Mouse (Mus musculus): ENCODE results near the gene Lipc.
"Not testable (repeated sequence)": the region's sequence is repeated elsewhere in the genome, so short reads cannot be mapped to it uniquely, and the experiment has no call there.

The Lipc gene

DNA sequence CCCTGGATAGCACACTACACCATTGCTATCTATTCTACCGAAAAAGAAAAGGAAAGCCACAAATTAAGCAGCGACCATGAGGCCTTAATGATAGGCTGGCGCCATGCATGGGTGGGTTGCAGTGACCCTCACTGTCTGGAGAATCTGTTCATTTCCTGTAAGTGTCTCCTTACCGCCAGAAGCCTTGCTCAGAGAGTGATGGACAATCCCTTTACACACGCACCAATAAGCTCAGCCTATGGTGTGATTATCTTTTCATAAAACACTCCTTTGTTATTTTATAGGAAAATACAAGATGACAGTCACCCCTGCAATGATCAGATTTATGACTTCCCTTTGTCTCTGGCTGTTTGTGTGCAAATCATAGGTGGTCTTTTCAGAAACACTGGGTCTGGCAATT is 92.8 kb downstream of the Lipc start:
- no peak for DNase-seq (ENCODE audit: low spot score in 2 of 2)

DNA sequence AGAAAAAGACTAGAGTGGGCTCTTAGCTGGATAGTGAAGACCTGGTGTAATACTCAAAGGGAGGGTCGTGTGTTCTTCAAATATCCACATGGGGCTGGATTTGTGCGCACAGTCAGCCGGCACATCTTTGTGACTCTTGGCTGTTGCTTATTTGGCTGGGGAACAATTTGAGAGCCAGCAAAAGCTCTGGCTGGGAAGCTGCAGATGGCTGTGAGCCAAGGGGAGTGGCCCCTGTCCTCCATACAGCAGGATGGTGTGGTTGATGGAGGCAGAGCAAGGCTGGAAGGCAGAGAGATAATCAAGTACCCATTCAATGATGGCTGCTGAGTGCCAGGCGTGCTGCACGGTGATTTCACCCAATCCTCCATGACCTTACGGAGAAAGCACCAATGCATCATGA is 96.2 kb downstream of the Lipc start:
- DNase-seq (ENCODE audit: low spot score in 2 of 2) = no peak

DNA sequence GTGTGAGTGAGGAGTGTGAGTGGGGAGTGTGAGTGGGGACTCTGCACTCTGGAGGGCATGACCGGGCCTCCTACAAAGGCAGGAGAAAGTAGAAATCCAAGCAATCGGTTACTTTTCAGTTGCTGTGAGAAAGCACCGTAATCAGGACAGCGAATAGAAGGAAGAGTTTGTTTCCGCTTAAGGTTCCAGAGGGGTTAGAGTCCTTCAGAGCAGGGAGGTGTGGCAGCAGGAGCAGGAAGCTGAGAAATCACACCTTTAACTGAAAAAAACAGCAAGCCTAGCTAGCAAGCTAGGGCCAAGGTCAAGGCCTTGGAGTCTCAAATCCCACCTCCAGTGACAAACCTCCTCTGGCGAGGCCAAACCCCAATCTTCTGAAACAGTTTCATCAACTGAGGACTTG is 97.1 kb downstream of the Lipc start:
- DNase-seq (ENCODE audit: low spot score in 2 of 2) = no peak

DNA sequence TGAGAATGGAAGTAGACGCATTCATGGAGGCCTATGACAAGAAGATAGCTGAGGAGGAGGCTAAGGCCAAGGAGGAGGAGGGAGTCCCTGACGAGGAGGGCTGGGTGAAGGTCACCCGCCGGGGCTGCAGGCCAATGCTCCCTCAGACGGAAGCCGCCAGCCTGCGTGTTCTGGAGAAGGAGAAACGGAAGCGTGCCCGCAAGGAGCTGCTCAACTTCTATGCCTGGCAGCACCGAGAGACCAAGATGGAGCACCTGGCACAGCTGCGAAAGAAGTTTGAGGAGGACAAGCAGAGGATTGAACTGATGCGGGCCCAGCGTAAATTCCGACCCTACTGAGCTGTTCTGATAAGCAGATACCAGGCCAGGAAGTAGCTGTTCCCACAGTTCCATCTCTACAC is 98.9 kb downstream of the Lipc start:
- DNase-seq (ENCODE audit: low spot score in 2 of 2) = not testable (repeated sequence)

DNA sequence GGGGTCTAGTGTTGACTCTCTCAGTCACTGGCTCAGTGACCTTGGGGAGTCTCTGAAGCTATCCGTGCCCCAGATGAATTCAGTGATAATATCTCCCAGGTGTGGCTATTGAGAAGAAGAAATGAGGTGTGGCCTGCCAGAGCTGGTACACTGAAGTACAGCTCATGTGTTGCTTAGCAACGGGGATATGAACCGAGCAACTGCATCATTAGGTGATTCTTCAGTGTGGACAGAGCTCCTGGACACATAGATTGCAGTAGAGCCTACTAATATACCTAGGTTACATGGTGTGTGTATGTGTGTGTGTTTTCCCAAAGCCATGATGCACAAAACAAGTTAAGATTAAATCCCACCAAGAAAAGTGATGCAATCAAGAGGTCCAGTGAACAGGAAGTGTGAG is 100.5 kb downstream of the Lipc start:
- DNase-seq (ENCODE audit: low spot score in 2 of 2) = no peak

DNA sequence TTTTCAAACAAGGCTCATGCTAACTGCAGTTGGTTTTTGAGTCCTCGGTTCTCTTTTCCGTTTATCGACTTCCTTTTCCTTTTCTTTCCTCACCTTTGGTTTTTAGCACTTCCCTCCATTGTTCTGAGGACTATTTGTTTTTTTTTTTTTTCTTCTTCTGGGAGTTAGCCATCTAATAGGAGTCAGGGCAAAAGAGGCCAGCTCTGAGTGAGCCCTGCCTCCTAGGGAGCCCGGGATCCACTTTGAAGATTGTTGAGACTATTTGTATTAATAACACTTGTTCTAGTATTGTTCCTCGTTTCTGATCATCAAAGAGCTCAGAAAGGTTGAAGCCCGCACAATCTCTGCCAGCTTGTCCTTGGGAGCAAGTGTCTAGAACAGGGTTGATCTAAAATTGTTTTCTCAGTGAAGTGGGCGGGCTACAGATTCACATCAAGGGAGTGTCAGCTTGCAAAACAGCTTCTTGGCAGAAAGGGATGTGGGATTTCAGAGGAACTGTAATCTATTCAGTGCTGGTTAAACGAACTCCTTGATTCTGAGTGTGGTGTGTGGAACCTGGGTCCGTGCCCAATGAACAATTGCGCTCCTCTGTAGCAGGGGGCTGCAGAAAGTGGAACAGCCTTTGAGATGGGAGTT is 103.8 kb downstream of the Lipc start:
- peak; percentile 54 to 67 for DNase-seq (ENCODE audit: low spot score in 2 of 2)

DNA sequence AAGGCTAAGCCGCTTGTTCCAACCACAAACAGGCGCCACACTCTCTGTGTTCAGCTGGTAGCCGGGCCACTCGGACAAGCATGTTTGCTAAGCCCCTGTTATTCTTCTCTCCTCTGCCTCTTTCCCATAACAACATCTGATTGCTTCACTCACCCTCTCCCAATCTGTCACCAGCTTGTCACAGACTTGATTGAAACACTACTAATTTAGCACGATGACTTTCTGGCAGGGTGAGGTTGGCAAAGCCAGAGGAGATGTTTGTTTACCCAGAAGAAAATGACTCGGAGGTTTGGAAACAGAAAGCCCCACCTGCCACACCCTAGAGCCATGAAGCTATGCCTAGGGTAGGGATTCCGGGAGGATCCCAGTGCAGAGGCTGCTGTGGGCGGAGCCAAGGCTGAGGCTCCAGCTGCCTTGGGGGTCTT is 104.4 kb downstream of the Lipc start:
- DNase-seq (ENCODE audit: low spot score in 2 of 2) = no peak

DNA sequence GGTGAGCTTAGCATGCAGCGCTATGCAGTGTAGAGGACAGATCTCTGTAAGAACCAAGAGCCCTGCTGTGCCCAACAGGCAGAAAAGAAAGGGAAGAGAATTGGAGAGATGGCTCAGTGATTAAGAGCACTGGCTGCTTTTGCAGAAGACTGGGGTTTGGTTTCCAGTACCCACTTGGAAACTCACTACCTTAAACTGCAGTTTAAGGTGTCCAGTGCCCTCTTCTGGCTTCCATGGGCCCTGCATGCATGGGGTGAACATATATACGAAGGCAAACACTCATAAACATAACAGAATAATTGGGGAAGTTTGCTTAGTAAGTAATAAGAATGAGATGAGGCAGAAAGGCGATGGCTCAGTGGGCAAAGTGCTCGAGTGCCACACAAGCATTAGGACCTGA is 108.8 kb downstream of the Lipc start:
- DNase-seq (ENCODE audit: low spot score in 2 of 2) = no peak

DNA sequence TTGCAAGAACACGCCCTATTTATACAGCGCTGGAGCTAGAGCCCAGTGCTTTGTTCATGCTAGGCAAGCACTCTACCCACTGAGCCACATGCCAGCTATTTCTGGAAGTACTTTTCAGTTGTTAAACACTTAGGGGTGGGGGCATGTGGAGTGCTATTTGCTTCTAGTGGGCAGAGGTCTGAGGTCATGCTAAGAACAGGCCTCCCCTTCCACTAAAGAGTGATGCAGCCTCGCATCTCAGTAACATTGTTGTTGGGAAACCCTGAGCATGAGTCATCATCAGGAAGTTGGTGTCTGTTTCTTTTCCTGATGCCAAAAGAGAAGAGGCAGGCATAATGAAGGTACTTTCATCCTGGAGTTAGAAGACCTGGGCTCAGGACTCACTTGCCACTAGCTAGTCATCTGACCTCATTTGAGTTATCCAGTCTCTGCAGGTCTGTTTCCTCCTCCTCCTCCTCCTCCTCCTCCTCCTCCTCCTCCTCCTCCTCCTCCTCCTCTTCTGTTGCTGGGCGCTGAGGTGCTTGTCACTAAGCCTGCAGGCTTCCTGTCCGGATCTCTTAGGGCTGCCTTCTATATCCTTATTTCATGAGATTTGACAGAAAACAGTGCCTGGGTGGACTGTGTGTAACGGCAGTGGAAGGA is 109.6 kb downstream of the Lipc start:
- DNase-seq (ENCODE audit: low spot score in 2 of 2) = no peak

DNA sequence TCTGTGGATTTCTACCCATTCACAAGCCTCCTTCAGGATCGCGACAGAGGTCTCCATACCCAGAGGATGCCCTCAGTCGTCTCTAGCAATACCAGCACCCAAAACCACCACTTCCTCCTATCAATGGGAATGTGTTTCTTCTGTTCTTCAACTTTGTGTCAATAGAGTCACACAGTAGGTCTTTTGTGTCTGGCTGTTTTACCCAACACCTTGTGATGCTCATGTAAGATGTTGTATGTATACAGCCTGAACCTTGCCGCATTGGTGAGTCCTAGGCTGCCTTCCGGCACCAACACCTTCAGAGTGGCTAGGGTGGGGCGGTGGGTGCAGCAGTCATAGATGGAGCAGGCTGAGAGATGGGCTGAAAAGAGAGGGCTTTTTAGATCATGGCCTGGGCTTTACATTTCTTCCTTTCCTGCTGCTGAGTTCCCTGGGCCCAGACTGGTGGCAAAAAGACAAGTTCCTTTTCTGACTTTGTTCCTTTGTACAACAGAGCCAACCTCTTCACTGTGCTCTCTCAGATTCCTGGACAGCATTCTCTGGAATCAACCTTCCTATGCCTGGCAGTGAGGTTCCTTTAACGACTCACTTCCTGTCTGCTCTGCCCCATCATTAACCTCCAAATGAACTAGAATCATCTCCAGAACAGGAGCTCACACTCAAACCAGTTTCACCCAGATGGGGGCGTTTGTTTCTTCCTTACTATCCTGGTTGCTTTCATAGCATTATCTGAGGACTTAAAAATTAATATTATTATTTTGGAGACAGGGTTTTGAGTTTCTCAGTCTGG is 110.4 kb downstream of the Lipc start:
- no peak for DNase-seq (ENCODE audit: low spot score in 2 of 2)

DNA sequence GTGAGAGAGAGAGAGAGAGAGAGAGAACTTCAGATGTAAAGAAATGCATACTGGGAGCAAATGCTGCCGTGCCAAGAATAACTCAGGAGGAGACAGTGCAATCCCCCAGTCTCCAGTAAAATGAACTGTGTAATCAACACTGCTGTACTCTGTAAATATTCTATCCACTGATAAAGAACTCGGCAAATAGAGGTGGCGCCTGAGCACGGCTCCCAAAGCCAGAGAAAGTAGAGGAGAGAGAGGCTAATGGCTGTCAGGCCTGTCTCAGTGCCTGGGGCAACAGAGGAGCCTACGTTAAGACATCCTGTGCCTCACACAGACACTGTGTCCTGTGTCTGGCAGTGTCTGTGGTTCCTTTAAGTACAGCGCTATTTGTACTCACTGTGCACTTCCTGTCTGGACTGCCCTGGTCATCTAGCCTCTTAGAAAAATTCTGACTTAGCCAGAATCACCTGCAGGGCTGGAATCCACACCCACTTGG is 111.1 kb downstream of the Lipc start:
- no peak for DNase-seq (ENCODE audit: low spot score in 2 of 2)

DNA sequence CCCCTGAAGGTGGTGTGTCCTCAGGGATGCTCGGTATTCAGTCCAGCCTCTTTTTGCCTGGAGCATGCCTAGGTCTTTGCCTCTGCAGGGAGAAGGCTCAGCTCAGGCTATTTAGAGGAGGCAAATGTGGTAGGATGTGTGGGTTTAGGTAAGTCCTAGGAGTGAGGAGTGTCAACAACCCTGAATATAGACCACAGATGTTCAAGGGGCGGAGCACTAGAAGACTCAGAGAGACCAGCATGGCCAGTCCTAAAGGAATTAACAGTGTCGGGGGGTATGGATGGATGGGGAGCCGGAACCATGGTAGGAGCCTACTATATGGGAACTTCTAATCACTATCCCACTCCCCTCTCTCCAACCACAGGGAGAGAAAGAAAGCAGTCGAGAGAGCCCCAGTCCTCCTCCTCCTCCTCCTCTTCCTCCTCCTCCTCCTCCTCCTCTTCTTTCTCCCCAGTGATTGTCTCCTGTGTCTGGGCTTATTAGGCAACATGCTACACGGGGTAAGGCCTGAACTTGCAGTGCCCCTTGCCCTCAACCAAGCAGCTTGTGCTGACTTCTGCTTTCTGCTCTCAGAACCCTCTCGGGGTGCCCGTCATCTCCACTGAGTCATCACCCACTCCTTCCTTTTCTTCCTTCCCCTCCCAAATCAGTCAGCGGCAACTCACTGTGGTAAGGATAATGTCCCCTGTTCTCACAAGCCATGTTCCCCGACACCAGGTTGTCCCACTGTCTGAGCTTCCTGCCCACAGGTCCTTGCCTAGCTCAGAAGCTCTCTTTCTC is 113.7 kb downstream of the Lipc start:
- DNase-seq (ENCODE audit: low spot score in 2 of 2) = no peak

DNA sequence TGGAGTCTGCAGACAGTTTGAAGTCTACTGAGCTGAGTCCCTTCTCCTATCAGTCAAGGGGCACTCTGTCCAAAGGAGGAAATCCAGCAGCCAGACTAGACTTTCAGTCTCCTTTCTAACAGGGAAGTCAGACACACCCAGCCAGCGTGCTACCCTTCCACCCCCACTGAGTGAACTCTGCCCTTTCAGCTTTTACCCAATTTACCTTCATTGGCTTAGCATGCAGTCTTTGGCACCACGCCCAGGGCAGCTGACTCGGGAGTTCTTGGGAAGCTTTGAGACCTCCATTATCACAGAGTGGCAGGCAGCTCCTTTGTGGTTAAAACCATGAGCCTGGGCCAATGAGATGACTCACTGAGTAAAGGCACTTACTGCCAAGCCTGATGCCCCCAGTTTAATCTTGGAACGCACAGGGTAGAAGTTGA is 117.3 kb downstream of the Lipc start:
- DNase-seq (ENCODE audit: low spot score in 2 of 2) = peak; percentile 52 to 54

DNA sequence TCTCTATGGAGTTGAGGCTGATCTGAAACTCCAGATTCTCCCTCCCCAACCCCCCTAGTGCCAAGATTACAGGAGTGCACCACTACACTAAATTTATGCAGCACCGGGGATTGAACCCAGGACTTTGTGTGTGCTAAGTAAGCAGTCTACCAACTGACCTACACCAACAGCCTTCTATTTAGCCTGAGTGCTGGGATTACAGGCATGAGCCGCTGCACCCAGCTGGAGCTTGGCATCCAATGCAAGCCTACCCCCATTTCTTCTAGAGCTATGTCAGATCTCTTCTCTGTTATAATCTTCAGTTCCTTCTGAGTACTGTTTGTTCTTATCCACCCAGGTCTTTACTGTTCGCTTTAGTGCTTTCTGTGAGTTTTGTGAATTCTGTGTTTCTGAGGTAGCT is 117.8 kb downstream of the Lipc start:
- DNase-seq (ENCODE audit: low spot score in 2 of 2) = no peak

DNA sequence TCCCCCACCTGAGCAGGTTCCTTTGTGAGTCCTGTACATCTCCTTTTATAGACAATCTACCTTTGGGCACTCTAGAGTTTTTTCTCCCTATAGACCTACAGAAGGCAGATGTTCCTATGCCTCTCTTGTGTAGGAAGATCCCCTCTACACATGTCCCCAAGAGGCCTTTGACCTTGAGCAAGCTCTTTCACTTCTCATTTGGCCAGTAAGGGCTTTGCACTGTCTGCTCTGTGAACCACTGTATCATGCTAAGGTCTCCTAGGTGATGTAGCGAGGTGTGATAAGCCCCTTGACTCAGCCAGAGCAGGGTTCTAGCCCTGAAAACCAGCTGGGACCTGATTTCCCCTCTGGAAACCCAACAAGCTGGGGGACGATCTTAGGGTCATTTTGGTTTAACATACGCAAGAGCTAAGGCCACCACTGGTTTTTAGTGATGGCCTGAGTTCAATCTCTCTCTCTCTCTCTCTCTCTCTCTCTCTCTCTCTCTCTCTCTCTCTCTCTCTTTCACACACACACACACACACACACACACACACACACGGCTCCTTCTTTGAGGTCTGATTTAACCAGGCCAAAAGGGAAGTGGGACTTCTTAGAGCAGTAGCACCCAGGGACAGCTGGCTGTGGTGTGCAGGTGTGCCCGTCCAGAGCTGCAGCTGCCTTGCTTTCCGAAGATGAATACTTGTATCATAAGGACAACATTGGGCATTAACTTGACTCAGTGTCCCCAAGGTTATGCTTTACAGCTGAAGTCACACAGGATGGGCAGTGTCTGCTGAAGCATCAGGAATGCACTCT is 118.7 kb downstream of the Lipc start:
- DNase-seq (ENCODE audit: low spot score in 2 of 2) = no peak

DNA sequence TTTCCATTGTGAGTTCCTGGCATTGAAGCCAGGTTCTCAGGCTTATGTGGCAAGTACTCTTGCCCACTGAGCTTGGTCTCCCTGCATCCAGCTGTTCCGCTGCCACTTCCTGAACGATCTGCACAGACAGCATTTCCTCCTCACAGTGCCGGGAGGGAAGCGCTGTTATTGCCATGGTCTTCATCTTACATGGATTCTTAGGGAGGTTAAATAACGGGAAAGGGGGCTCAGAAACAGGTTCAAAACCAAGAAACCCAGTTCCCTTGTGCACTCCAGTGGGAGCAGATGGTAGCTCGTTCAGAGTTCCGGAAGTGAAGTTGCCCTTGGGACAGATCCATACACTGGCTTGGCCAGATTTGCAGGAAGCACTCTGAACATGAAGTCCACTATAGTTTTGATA is 119.8 kb downstream of the Lipc start:
- DNase-seq (ENCODE audit: low spot score in 2 of 2) = no peak

DNA sequence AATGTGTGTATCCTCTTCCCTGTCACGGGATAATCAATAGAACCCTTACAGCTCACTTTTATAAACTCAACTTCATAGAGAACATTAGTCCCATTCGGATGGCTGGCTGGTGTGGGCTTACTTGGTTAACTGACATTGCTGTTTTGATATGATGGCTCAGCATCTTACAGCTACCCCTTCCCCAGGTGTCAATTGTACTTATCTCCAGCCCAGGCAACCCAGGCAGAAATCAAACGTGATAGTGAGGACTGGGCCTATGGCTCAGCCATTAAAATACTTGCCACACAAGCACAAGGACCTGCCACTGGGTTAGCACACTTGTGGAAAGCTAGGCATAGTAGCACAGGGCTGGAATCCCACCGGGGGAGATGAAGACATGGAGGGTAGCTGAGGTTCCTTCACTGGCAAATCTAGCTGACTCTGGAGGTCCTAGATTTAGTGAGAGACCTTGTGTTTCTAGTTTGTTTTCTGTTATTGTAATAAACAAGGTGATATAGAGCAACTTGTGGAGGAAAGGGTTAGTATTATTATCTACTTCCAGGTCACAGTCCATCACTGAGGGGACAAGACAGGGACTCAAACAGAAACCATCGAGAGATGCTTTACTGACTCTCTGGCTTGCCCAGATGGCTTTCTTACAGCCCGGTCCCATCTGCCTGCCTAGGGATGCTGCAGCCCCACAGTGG is 121.0 kb downstream of the Lipc start:
- DNase-seq (ENCODE audit: low spot score in 2 of 2) = no peak

DNA sequence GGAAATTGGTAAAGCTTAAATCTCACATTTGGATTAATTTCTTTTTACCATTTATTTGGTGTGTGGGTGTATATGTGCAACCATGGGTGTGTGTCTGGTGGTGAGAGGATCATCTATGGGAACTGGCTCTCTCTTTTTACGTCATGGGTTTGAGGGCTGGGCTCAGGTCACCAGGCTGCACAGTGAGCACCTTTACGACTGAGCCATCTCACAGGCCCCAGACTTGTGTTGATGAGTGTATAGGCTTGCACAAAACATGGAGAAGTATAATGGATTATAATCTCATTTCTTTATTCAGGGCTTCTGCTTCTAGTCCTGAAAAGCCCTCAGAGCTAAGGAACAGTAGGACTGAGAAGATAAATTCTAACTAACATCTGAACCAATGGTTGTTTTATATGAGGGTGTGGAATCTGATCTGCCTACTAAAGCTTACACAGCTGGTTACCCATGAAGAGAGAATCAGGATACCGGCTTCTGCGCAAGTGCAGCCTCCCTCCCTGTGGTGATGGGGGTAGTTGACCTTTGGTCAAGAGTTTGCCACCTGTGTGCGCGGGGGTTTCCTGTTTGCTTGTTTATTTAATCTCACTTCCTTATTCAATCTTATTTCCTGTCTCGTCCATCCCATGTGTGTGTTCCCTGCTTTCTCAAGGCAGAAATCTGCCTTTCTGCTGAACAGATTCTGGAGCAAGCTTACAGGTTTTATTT is 122.1 kb downstream of the Lipc start:
- no peak for DNase-seq (ENCODE audit: low spot score in 2 of 2)

DNA sequence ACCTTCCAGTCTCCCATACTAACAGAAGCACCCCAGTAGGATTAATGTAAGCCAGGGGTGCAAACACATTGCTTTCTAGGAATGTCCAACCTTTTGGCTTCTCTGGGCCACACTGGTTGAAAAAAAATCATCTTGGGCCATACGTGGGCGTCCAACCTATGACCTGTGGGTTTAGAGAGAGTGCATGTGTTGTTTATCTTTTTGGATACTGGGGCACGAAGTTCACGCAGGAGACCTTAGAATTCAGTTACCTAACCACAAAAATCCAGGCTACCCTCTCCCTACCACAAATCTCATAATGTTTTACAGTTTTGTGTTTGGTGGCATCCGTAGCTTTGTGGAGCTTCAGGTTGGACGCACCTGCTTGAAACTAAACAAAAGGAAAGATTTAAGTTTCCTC is 124.1 kb downstream of the Lipc start:
- no peak for DNase-seq (ENCODE audit: low spot score in 2 of 2)

DNA sequence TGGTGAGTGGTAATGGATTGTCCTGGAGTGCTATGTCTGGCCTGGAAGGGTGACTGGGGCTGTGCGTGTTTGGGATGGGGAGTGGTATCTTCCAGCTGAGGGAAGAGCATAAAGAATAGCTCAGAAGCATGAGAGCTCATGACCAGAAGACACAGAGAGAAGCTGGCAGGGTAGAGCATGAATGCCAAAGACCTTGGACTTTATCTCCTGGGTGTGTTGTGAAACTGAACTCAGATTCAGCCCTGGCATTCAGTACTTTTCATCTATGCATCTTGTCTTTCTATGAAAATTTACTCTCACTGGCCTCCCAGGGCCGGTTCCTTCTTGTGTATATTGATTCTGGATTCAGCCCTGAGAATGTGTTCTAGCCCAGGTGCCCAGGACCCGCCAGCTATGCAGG is 127.9 kb downstream of the Lipc start:
- no peak for DNase-seq (ENCODE audit: low spot score in 2 of 2)

Data from frontal cortex, postnatal 10 days (tissue).